Mouse (Mus musculus): ENCODE results near the gene Rdh1.

GRCm38 (mm10) chr10:127721671-127722418 is 37.7 kb upstream of the Rdh1 start:
- TF ChIP-seq CTCF (IDR thresholded peaks at IDR 0.05; ENCODE audit: control insufficient read depth, insufficient read depth, low read length) (no peak), POLR2A (IDR thresholded peaks at IDR 0.05; ENCODE audit: borderline replicate concordance, control insufficient read depth, low read depth, low read length) (no peak)
